Mouse (Mus musculus): ENCODE data around the gene Atg2a. TPM values are rescaled to one million over a fixed set of nuclear protein-coding genes. Genes with fewer than 3 reads are reported as not detected.
A peak's percentile ranks its signal among the peaks of the same experiment; 100 is the strongest.

Gene Atg2a
- polyA plus RNA-seq, 1 experiment, result 82.4 TPM

DNA sequence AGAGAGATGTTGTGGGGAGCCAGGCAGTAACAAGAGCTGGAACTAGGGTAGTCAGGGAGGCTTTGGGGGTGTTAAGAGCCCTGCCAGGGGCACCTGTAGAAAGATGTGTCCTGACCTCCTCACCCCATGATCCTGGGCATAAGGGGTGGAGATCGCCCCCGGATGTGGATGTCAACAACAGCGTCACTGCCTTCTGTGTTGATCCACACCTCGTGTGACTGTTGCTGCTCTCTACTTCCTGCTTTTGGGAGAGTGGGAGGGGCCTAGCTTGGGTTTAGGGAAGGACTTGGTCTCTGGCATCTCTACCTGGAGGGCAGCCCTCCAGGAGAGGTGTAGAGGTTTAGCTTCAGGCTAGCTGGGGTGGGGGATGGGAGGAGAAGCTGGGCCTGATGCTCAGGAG lies 813 bp downstream of the Atg2a start:
- Histone ChIP-seq H3K4me3 (ENCODE audit: control insufficient read depth, insufficient read depth, low read length) (peak overlapping the region; percentile 86), H3K27me3 (ENCODE audit: control insufficient read depth, insufficient read depth, low read length) (no peaks in the 10 kb centered on the region), H3K27ac (ENCODE audit: control insufficient read depth, insufficient read depth, low read length) (peak overlapping the region; percentile 76), H3K36me3 (ENCODE audit: control insufficient read depth, insufficient read depth, low read length) (peaks cover 17% of the 10 kb centered on the region), H3K4me1 (replicated peaks; ENCODE audit: control insufficient read depth, insufficient read depth, low read length) (peaks cover 12% of the 10 kb centered on the region)
- WGBS, result 0% methylated on average over 4 of the region's 4 CpGs
- peak; percentile 69 for DNase-seq
- TF ChIP-seq POLR2A (IDR thresholded peaks at IDR 0.05; ENCODE audit: control insufficient read depth, extremely low read depth, insufficient read depth, low read length, poor library complexity), result no peak
- TF ChIP-seq CTCF (IDR thresholded peaks at IDR 0.05; ENCODE audit: borderline replicate concordance, control insufficient read depth, extremely low read depth, insufficient read depth, low read length, poor library complexity), result no peak

DNA sequence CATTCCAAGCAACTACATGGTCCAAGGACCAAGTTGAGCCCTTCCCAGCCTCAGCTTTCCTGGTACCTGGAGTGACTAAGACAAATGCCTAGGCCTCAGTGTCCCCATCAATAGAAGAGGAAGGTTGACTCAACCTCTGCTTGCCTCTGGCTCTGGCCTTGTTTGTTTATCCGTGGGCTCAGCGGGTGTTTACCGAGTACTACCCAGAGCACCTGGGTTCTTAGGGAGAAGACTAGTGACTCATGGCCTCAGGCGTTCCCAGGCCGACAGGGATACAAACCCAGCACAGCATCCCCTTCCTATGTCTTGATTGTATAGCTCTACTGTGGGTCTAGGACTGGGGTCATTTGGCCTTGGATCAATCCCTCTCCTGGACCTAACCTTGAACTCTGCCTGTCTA lies 1.8 kb downstream of the Atg2a start:
- H3K4me3 ChIP-seq (ENCODE audit: control insufficient read depth, insufficient read depth, low read length), result no peak overlapping the region
- peaks cover 26% of the 10 kb centered on the region for H3K36me3 ChIP-seq (ENCODE audit: control insufficient read depth, insufficient read depth, low read length)
- H3K4me1 ChIP-seq (replicated peaks; ENCODE audit: control insufficient read depth, insufficient read depth, low read length), result peaks cover 12% of the 10 kb centered on the region
- no peaks in the 10 kb centered on the region for H3K27me3 ChIP-seq (ENCODE audit: control insufficient read depth, insufficient read depth, low read length)
- DNase-seq, result no peak
- H3K27ac ChIP-seq (ENCODE audit: control insufficient read depth, insufficient read depth, low read length), result no peak overlapping the region
- WGBS, result 96% methylated on average over 5 of the region's 5 CpGs
- no peak for TF ChIP-seq CTCF (IDR thresholded peaks at IDR 0.05; ENCODE audit: borderline replicate concordance, control insufficient read depth, extremely low read depth, insufficient read depth, low read length, poor library complexity)
- no peak for TF ChIP-seq POLR2A (IDR thresholded peaks at IDR 0.05; ENCODE audit: control insufficient read depth, extremely low read depth, insufficient read depth, low read length, poor library complexity)

- DNase-seq, result no peak
- Histone ChIP-seq H3K36me3 (ENCODE audit: control insufficient read depth, insufficient read depth, low read length) (peaks cover 34% of the 10 kb centered on the region), H3K4me1 (replicated peaks; ENCODE audit: control insufficient read depth, insufficient read depth, low read length) (peaks cover 12% of the 10 kb centered on the region), H3K27me3 (ENCODE audit: control insufficient read depth, insufficient read depth, low read length) (no peaks in the 10 kb centered on the region), H3K27ac (ENCODE audit: control insufficient read depth, insufficient read depth, low read length) (no peak overlapping the region), H3K4me3 (ENCODE audit: control insufficient read depth, insufficient read depth, low read length) (no peak overlapping the region)
- TF ChIP-seq CTCF (IDR thresholded peaks at IDR 0.05; ENCODE audit: borderline replicate concordance, control insufficient read depth, extremely low read depth, insufficient read depth, low read length, poor library complexity) (no peak), POLR2A (IDR thresholded peaks at IDR 0.05; ENCODE audit: control insufficient read depth, extremely low read depth, insufficient read depth, low read length, poor library complexity) (no peak)
- 94% methylated on average over 1 of the region's 1 CpGs for WGBS
Measured at GRCm38 (mm10) chr19:6245806-6246205, 4.3 kb downstream of the Atg2a start.

- Histone ChIP-seq H3K27me3 (ENCODE audit: control insufficient read depth, insufficient read depth, low read length) (no peaks in the 10 kb centered on the region), H3K4me3 (ENCODE audit: control insufficient read depth, insufficient read depth, low read length) (no peak overlapping the region), H3K27ac (ENCODE audit: control insufficient read depth, insufficient read depth, low read length) (no peak overlapping the region), H3K36me3 (ENCODE audit: control insufficient read depth, insufficient read depth, low read length) (peaks cover 54% of the 10 kb centered on the region), H3K4me1 (replicated peaks; ENCODE audit: control insufficient read depth, insufficient read depth, low read length) (peaks cover 5% of the 10 kb centered on the region)
- WGBS, result 97% methylated on average over 29 of the region's 29 CpGs
- TF ChIP-seq CTCF (IDR thresholded peaks at IDR 0.05; ENCODE audit: borderline replicate concordance, control insufficient read depth, extremely low read depth, insufficient read depth, low read length, poor library complexity) (no peak), POLR2A (IDR thresholded peaks at IDR 0.05; ENCODE audit: control insufficient read depth, extremely low read depth, insufficient read depth, low read length, poor library complexity) (no peak)
- DNase-seq, result no peak
Measured at GRCm38 (mm10) chr19:6247526-6248300, 6.2 kb downstream of the Atg2a start.

GRCm38 (mm10) chr19:6253021-6253420 lies 11.6 kb downstream of the Atg2a start:
- WGBS, result 100% methylated on average over 4 of the region's 4 CpGs
- peaks cover 72% of the 10 kb centered on the region for H3K36me3 ChIP-seq (ENCODE audit: control insufficient read depth, insufficient read depth, low read length)
- no peaks in the 10 kb centered on the region for H3K27me3 ChIP-seq (ENCODE audit: control insufficient read depth, insufficient read depth, low read length)
- no peak overlapping the region for H3K4me3 ChIP-seq (ENCODE audit: control insufficient read depth, insufficient read depth, low read length)
- H3K27ac ChIP-seq (ENCODE audit: control insufficient read depth, insufficient read depth, low read length), result no peak overlapping the region
- TF ChIP-seq CTCF (IDR thresholded peaks at IDR 0.05; ENCODE audit: borderline replicate concordance, control insufficient read depth, extremely low read depth, insufficient read depth, low read length, poor library complexity) (no peak), POLR2A (IDR thresholded peaks at IDR 0.05; ENCODE audit: control insufficient read depth, extremely low read depth, insufficient read depth, low read length, poor library complexity) (no peak)
- DNase-seq, result no peak
- no peaks in the 10 kb centered on the region for H3K4me1 ChIP-seq (replicated peaks; ENCODE audit: control insufficient read depth, insufficient read depth, low read length)

DNA sequence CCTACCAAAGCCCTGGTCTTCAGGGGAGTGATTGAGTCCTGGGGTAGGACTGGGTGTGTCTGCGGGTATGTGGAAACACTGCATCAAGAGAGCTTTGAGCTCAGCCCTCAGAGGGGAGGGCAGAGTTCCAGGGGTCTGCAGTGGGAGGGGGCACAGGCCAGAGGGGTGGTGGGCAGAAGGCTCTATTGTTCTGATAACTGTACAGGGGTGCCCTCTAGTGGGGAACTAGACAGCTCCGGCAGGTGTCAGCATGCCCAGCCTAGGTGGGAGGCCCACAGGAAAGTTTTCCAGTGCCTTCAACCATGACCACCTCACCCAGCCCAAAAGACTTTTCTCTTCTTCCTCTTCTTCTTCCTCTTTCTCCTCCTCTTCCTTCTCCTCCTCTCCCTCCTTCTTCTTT lies 19.0 kb downstream of the Atg2a start:
- Histone ChIP-seq H3K27ac (ENCODE audit: control insufficient read depth, insufficient read depth, low read length) (no peak overlapping the region), H3K4me3 (ENCODE audit: control insufficient read depth, insufficient read depth, low read length) (no peak overlapping the region), H3K4me1 (replicated peaks; ENCODE audit: control insufficient read depth, insufficient read depth, low read length) (no peaks in the 10 kb centered on the region), H3K36me3 (ENCODE audit: control insufficient read depth, insufficient read depth, low read length) (peaks cover 23% of the 10 kb centered on the region), H3K27me3 (ENCODE audit: control insufficient read depth, insufficient read depth, low read length) (no peaks in the 10 kb centered on the region)
- peak; percentile 49 for DNase-seq
- TF ChIP-seq CTCF (IDR thresholded peaks at IDR 0.05; ENCODE audit: borderline replicate concordance, control insufficient read depth, extremely low read depth, insufficient read depth, low read length, poor library complexity), result peak; percentile 54; the same call in 1 of the 2 replicates
- TF ChIP-seq POLR2A (IDR thresholded peaks at IDR 0.05; ENCODE audit: control insufficient read depth, extremely low read depth, insufficient read depth, low read length, poor library complexity), result no peak
- WGBS, result 76% methylated on average over 2 of the region's 2 CpGs

All from thymus, adult 2 months (tissue).